Mouse (Mus musculus): Measurements from ENCODE around the gene Rabgef1. TPM values are rescaled to one million over a fixed set of nuclear protein-coding genes. Genes with fewer than 3 reads are reported as not detected.
"Not testable (repeated sequence)": the region's sequence is repeated elsewhere in the genome, so short reads cannot be mapped to it uniquely, and the experiment has no call there.

Rabgef1 gene
- polyA plus RNA-seq, 1 experiment from 2014 or later, result 27.0 TPM

DNA sequence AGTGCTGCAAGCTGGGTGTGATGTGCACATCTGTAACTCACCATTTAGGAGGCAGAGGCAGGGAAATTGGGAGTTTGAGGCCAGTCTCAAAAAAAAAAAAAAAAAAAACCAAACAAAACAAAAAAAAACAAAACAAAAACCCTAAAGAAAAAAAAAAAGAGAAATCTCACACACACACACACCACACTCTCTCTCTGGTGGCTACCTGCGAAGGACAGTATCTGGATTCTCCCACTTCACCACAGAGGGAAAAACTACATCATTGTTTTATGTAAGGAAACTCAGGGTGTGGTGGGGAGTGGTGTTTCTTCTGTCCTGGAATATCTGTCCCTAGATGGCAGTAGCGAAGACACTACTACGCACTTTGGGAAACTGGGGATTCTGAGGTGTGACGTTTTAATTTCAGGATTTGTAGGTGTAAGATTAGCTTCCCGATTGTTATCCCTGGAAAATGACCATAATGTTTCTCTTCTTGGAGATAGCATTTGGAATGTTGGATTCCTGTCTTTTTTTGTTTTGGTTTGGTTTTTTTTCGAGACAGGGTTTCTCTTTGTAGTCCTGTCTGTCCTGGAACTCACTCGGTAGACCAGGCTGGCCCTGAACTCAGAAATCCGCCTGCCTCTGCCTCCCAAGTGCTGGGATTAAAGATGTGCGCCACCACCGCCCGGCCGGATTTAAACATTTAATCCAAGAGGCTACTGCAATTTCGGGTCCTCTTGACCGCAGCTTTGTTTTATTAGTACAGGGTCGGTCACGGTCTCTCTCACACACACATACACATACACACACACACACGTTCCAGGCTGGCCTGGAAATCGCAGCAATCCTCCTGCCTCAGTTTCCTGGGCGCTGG, 82.8 kb downstream of the Rabgef1 start:
- Histone ChIP-seq H3K36me3 (ENCODE audit: control insufficient read depth, insufficient read depth, low read length) (peaks cover 5% of the 10 kb centered on the region; the same call in 1 of the 2 replicates), H3K27ac (ENCODE audit: low read depth, low read length) (peak overlapping the region; percentile 53; the same call in 1 of the 2 replicates)
- no peak for ATAC-seq (replicated peaks; ENCODE audit: low FRiP score)

DNA sequence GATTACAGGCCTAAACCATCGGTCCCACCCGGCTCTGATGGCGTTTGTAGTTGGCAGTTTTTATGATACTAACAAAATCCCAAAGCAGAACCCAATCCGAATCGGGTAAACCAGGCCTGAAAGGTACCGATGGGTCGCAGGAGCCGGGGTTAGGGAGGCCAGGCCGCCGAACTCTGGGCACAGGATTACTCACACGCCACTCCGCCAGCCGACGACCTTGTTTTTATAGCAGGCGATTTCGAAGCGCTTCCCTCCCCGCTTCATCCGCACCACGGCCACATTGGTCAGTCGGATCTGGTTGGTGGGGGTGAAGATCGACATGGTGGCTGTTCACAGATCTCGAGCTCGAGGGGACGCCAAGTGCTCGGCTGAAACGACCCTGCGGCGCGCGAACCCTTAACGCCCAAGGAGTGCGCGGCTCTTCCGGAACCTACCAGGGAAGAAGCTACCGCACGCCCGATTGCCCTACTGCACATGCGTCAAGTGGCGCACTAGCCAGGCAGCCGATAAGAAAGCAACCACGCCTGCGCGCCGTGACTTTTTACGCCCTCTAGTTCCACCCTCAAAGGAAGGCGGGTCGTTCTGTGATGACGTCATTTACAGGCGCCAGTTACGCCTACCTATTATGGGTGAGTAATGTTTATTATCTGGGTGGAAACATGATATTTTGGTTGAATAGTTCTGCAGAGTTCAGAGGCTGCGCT, 83.6 kb downstream of the Rabgef1 start, which contains the start of the genes Sbds and Tyw1:
Sbds (minus strand) TSS at position 514 of the 704 bp plus-strand sequence.
Tyw1 (plus strand) TSS at position 603 of the 704 bp plus-strand sequence.
- Histone ChIP-seq H3K9ac (ENCODE audit: low read length) (peak within 1 kb of the TSS; percentile 75), H3K4me1 (replicated peaks; ENCODE audit: control insufficient read depth, insufficient read depth, low read length) (peaks cover 3% of the 10 kb centered on the region; the same call in 1 of the 2 replicates), H3K4me3 (ENCODE audit: low read depth, low read length) (peak within 1 kb of the TSS; percentile 70), H3K9me3 (ENCODE audit: control insufficient read depth, low read length) (no peaks in the 10 kb centered on the region), H3K27ac (ENCODE audit: low read depth, low read length) (peak within 1 kb of the TSS; percentile 53; the same call in 1 of the 2 replicates), H3K36me3 (ENCODE audit: control insufficient read depth, insufficient read depth, low read length) (peaks cover 5% of the 10 kb centered on the region; the same call in 1 of the 2 replicates), H3K27me3 (ENCODE audit: control insufficient read depth, insufficient read depth, low read length) (no peaks in the 10 kb centered on the region), H3K4me2 (ENCODE audit: low read depth, low read length, severe bottlenecking) (peak within 1 kb of the TSS; percentile 76)
- WGBS, result under 1% methylated on average over 52 of the region's 52 CpGs
- peak; percentile 92 for ATAC-seq (replicated peaks; ENCODE audit: low FRiP score)
- DNase-seq (ENCODE audit: low spot score), result peak; percentile 98

More for the DNA sequence above, 82.8 kb downstream of the Rabgef1 start:
- Histone ChIP-seq H3K27me3 (ENCODE audit: control insufficient read depth, insufficient read depth, low read length) (no peaks in the 10 kb centered on the region), H3K4me3 (ENCODE audit: low read depth, low read length) (peak overlapping the region; percentile 70), H3K9ac (ENCODE audit: low read length) (peak overlapping the region; percentile 75), H3K9me3 (ENCODE audit: control insufficient read depth, low read length) (no peaks in the 10 kb centered on the region), H3K4me2 (ENCODE audit: low read depth, low read length, severe bottlenecking) (peak overlapping the region; percentile 71), H3K4me1 (replicated peaks; ENCODE audit: control insufficient read depth, insufficient read depth, low read length) (peaks cover 3% of the 10 kb centered on the region; the same call in 1 of the 2 replicates)
- no peak for DNase-seq (ENCODE audit: low spot score)
- WGBS, result 24% methylated on average over 19 of the region's 19 CpGs

- H3K9me3 ChIP-seq (ENCODE audit: control insufficient read depth, low read length); DNase-seq (ENCODE audit: low spot score); H3K4me1 ChIP-seq (replicated peaks; ENCODE audit: control insufficient read depth, insufficient read depth, low read length); H3K27me3 ChIP-seq (ENCODE audit: control insufficient read depth, insufficient read depth, low read length); H3K27ac ChIP-seq (ENCODE audit: low read depth, low read length); H3K36me3 ChIP-seq (ENCODE audit: control insufficient read depth, insufficient read depth, low read length); ATAC-seq (replicated peaks; ENCODE audit: low FRiP score): not testable (repeated sequence)
- Histone ChIP-seq H3K4me3 (ENCODE audit: low read depth, low read length) (peak overlapping the region; percentile 70), H3K9ac (ENCODE audit: low read length) (peak overlapping the region; percentile 52; the same call in 1 of the 2 replicates), H3K4me2 (ENCODE audit: low read depth, low read length, severe bottlenecking) (peak overlapping the region; percentile 76)
- WGBS, result 35% methylated on average over 20 of the region's 20 CpGs
Observed at GRCm38 (mm10) chr5:130255799-130256525, 84.4 kb downstream of the Rabgef1 start.

DNA sequence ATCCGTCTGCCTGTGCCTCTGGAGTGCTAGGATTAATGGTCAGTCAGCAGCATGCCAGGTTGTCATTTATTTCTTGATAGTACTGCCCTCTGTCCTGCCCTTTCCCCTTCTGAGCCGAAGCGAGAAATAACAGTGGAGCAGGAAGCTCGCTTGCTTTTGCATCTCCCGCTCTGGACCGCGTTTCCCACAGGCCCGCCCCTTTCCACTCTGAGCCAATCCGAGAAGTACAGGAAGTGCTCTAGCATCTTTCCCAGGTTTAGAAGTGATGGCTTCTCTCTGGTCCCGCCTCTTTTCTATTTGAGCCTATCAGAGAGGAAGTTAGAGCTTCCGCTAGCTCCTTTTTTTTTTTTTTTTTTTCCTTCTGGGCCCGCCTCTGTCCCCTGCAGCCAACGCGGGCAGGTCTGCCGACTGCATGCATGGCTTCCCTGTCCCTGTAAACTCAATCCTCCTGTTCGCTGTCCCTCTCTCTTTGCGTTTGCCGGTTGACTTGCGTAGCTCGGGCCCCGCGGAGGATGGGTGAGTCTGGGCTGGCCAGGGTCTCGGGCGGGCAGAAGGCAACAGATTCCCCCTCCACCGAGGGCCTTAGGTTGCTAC, 85.2 kb downstream of the Rabgef1 start:
- Histone ChIP-seq H3K4me3 (ENCODE audit: low read depth, low read length) (peak overlapping the region; percentile 55), H3K36me3 (ENCODE audit: control insufficient read depth, insufficient read depth, low read length) (peaks cover 5% of the 10 kb centered on the region; the same call in 1 of the 2 replicates), H3K27me3 (ENCODE audit: control insufficient read depth, insufficient read depth, low read length) (no peaks in the 10 kb centered on the region), H3K9ac (ENCODE audit: low read length) (peak overlapping the region; percentile 68), H3K27ac (ENCODE audit: low read depth, low read length) (no peak overlapping the region; the same call in 1 of the 2 replicates), H3K4me1 (replicated peaks; ENCODE audit: control insufficient read depth, insufficient read depth, low read length) (peaks cover 3% of the 10 kb centered on the region; the same call in 1 of the 2 replicates), H3K4me2 (ENCODE audit: low read depth, low read length, severe bottlenecking) (peak overlapping the region; percentile 76), H3K9me3 (ENCODE audit: control insufficient read depth, low read length) (no peaks in the 10 kb centered on the region)
- peak; percentile 93 for ATAC-seq (replicated peaks; ENCODE audit: low FRiP score)
- WGBS, result 1% methylated on average over 25 of the region's 25 CpGs
- peak; percentile 92 for DNase-seq (ENCODE audit: low spot score)

DNA sequence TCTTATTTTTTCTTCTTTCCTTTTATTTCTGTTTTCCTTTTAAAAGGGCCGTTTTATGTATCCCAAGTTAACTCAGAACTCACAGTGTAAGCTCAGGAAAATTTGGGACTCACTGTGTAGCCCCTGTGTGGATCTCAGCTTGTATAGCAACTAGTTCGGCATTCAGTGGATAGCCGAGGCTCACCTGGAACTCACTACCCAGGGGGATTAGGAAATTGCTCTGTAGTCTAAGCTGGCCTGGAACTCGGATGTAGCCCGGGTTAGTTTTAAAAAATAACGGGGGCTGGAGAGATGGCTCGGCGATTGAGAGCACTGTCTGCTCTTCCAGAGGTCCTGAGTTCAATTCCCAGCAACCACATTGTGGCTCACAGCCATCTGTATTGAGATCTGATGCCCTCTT, 85.7 kb downstream of the Rabgef1 start:
- ATAC-seq (replicated peaks; ENCODE audit: low FRiP score) (no peak), DNase-seq (ENCODE audit: low spot score) (no peak)
- H3K4me1 ChIP-seq (replicated peaks; ENCODE audit: control insufficient read depth, insufficient read depth, low read length), result peaks cover 3% of the 10 kb centered on the region; the same call in 1 of the 2 replicates
- H3K4me2 ChIP-seq (ENCODE audit: low read depth, low read length, severe bottlenecking), result peak overlapping the region; percentile 65
- H3K4me3 ChIP-seq (ENCODE audit: low read depth, low read length), result peak overlapping the region; percentile 55
- no peaks in the 10 kb centered on the region for H3K27me3 ChIP-seq (ENCODE audit: control insufficient read depth, insufficient read depth, low read length)
- 12% methylated on average over 8 of the region's 8 CpGs for WGBS
- peaks cover 5% of the 10 kb centered on the region; the same call in 1 of the 2 replicates for H3K36me3 ChIP-seq (ENCODE audit: control insufficient read depth, insufficient read depth, low read length)
- H3K9ac ChIP-seq (ENCODE audit: low read length), result peak overlapping the region; percentile 68
- H3K9me3 ChIP-seq (ENCODE audit: control insufficient read depth, low read length), result no peaks in the 10 kb centered on the region
- H3K27ac ChIP-seq (ENCODE audit: low read depth, low read length), result no peak overlapping the region

DNA sequence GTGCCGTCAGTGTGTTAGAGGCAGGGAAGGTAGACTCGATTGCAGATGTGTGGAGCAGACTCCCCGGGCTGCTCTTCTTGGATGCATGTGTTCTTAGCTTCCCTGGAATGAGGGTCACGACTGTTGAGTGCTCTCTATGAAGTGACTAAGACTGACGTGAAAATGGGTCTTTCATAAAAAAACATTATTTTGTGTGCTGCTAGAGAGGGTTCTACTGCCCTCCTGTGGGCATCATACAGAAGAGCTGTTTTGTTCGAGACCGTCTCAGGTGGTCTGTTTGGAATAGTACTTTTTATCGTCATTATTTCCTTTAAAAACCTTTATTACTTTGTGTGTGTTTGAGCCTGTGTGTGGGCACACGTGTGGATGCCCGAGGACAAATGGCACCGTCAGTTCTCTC, 91.9 kb downstream of the Rabgef1 start:
- H3K36me3 ChIP-seq (ENCODE audit: control insufficient read depth, insufficient read depth, low read length), result peaks cover 7% of the 10 kb centered on the region; the same call in 1 of the 2 replicates
- H3K27me3 ChIP-seq (ENCODE audit: control insufficient read depth, insufficient read depth, low read length), result no peaks in the 10 kb centered on the region
- WGBS, result 82% methylated on average over 11 of the region's 11 CpGs
- no peak for DNase-seq (ENCODE audit: low spot score)
- no peak overlapping the region for H3K27ac ChIP-seq (ENCODE audit: low read depth, low read length)
- H3K4me2 ChIP-seq (ENCODE audit: low read depth, low read length, severe bottlenecking), result no peak overlapping the region
- no peak overlapping the region for H3K9ac ChIP-seq (ENCODE audit: low read length)
- no peaks in the 10 kb centered on the region for H3K9me3 ChIP-seq (ENCODE audit: control insufficient read depth, low read length)
- no peak overlapping the region for H3K4me3 ChIP-seq (ENCODE audit: low read depth, low read length)
- no peaks in the 10 kb centered on the region for H3K4me1 ChIP-seq (replicated peaks; ENCODE audit: control insufficient read depth, insufficient read depth, low read length)
- no peak for ATAC-seq (replicated peaks; ENCODE audit: low FRiP score)

All from forebrain, embryonic 11.5 days (tissue).